Mouse (Mus musculus) ES-Bruce4 (cell line): ENCODE data around the gene Cyp2j12.

Experiments
- CTCF ChIP-seq: IDR thresholded peaks from one replicate; pipeline ENCODE4 v1.8.1; 2011; ENCODE audit warnings: low read depth, low read length
- EP300 ChIP-seq: IDR thresholded peaks from 2 replicates; pipeline ENCODE4 v1.6.1; 2011; ENCODE audit warnings: low read depth, low read length; ENCODE audit not compliant: insufficient read depth
- POLR2A ChIP-seq: IDR thresholded peaks from one replicate; pipeline ENCODE4 v1.8.1; 2011; ENCODE audit warnings: low read length; ENCODE audit not compliant: insufficient read depth

DNA sequence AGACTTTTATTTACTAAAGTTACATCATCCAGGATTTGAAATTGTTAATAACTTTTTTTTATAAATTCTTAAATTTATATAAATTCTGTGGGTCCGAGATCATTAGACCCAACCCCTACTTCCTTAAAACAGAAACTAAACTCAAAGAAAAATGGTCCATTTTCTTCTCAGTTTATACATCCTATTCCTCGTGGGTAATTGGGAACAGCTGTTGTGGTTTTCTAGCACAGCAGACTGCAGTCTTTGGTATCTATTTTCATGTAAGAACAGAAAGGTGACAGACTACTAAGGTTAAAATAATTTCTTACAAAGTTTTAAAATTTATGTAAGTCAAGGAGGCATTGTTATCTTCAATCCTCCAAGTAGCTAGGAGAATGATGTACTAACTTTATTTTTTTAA lies 44.1 kb downstream of the Cyp2j12 start:
- TF ChIP-seq CTCF (no peak), EP300 (no peak), POLR2A (no peak)
